8 mouse cellular contexts compared by ENCODE assay signal in genomic region chr9:3403251-3404208, GRCm38 (mm10). TPM values are rescaled to one million over a fixed set of nuclear protein-coding genes. Genes with fewer than 3 reads are reported as not detected.
DNase-seq lines count a peak whose midpoint lies in the region; ATAC-seq and TF ChIP-seq lines count a peak whose summit lies in the region.

Cwf19l2 (plus strand) TSS chr9:3403592.

- H3K4me3 ChIP-seq in G1E (ENCODE audit: low read depth, low read length): peak within 1 kb of the TSS; percentile 72
- H3K4me3 ChIP-seq in forebrain, embryonic 15.5 days: peak within 1 kb of the TSS; percentile 50
- peak within 1 kb of the TSS; percentile 97 for H3K4me3 ChIP-seq in lung, adult 2 months (replicated peaks; ENCODE audit: extremely low read depth, low read depth, low read length)

- H3K4me2 ChIP-seq in forebrain, embryonic 15.5 days (replicated peaks): peak within 1 kb of the TSS; percentile 62

- ATAC-seq in G1E (ENCODE audit: extremely low read depth, insufficient number of reproducible peaks, low FRiP score, poor library complexity, severe bottlenecking): peak; percentile 84
- ATAC-seq in forebrain, embryonic 15.5 days (replicated peaks): peak; percentile 96
- peak; percentile 96 for ATAC-seq in neutrophil, adult 5-6 weeks (ENCODE audit: extremely low read depth, insufficient number of reproducible peaks, low FRiP score, poor library complexity, severe bottlenecking)

- peak; percentile 21 for DNase-seq in G1E (ENCODE audit: low spot score)
- DNase-seq in cerebellum, adult 11-12 months: peak; percentile 76
- DNase-seq in heart, postnatal 25 days (ENCODE audit: low spot score): peak; percentile 68
- peak; percentile 83 to 94 for DNase-seq in layer of hippocampus, adult 18-20 months (ENCODE audit: low spot score in 2 of 2)
- peak; percentile 69 for DNase-seq in lung, adult 2 months
- DNase-seq in thymus, adult 18-20 months: peak; percentile 66 to 81

- WGBS in forebrain, embryonic 15.5 days: under 1% methylated on average over 28 of the region's 28 CpGs
- 1% methylated on average over 28 of the region's 28 CpGs for WGBS in lung, adult 2 months

- peaks cover 10% of the 10 kb centered on the region for H3K4me1 ChIP-seq in G1E (ENCODE audit: insufficient read depth, low read depth, low read length)
- H3K4me1 ChIP-seq in forebrain, embryonic 15.5 days: peaks cover 17% of the 10 kb centered on the region
- H3K4me1 ChIP-seq in lung, adult 2 months (ENCODE audit: control insufficient read depth, insufficient read depth, low read length): no peaks in the 10 kb centered on the region

- TF ChIP-seq POLR2A in lung, adult 2 months (IDR thresholded peaks at IDR 0.05; ENCODE audit: borderline replicate concordance, extremely low read depth, low read depth, low read length): no peak; the same call in 1 of the 2 replicates

- H3K27me3 ChIP-seq in G1E (ENCODE audit: insufficient read depth, low read length): no peaks in the 10 kb centered on the region
- H3K27me3 ChIP-seq in forebrain, embryonic 15.5 days: no peaks in the 10 kb centered on the region

- peak within 1 kb of the TSS; percentile 53 for H3K9ac ChIP-seq in forebrain, embryonic 15.5 days (replicated peaks)

- H3K9me3 ChIP-seq in G1E (replicated peaks): no peaks in the 10 kb centered on the region
- H3K9me3 ChIP-seq in forebrain, embryonic 15.5 days: no peaks in the 10 kb centered on the region

- peak within 1 kb of the TSS; percentile 60 for H3K27ac ChIP-seq in forebrain, embryonic 15.5 days (replicated peaks)

- TF ChIP-seq CTCF in G1E (IDR thresholded peaks at IDR 0.05; ENCODE audit: low read depth, low read length): no peak
- peak; percentile 21; the same call in 1 of the 2 replicates for TF ChIP-seq CTCF in lung, adult 2 months (IDR thresholded peaks at IDR 0.05; ENCODE audit: insufficient read depth, low read length)

- peaks cover 10% of the 10 kb centered on the region for H3K36me3 ChIP-seq in G1E (replicated peaks)
- H3K36me3 ChIP-seq in forebrain, embryonic 15.5 days: no peaks in the 10 kb centered on the region

- intact Hi-C loops in heart, postnatal 25 days (cut with DNase I): loop anchor here (5.0 kb wide), 1 partner anchor 66 kb away; the partner anchor contains the start of gene Alkbh8

RNA-seq across cellular contexts. Expression of gene Cwf19l2, which starts in this region (rescaled TPM):
- 47.9 and 49.7 TPM in 2 replicates for total RNA-seq in G1E (2014; fragmentation: Nextera tagmentation)
- total RNA-seq in G1E (2017): 37.2 and 46.4 TPM in 2 replicates
- polyA plus RNA-seq in G1E (2012): 1.4 and 1.8 TPM in 2 replicates
- polyA plus RNA-seq in forebrain, embryonic 15.5 days (2015; fragmentation: Nextera tagmentation; extraction: Ambion mirVana): 11.5 and 11.8 TPM in 2 replicates
- 10 to 100 TPM; 11.8 to 13.1 TPM for total RNA-seq in heart, postnatal 25 days (2021)
- total RNA-seq in layer of hippocampus, adult 18-20 months (2021): 10 to 100 TPM; 18.3 to 19.0 TPM
- 0.37 and 1.3 TPM in 2 replicates for polyA plus RNA-seq in lung, adult 2 months (2012; rRNA removed)
- 69.2 and 74.0 TPM in 2 replicates for total RNA-seq in neutrophil, adult 5-6 weeks (2017)

Comparison
In these comparisons a context has a peak if more than half of its experiments do, and no peak if none do; other contexts are left out.
1. Peak in every context shown above with its lines: DNase-seq, ATAC-seq, H3K4me3 ChIP-seq and H3K27ac ChIP-seq.
2. DNase-seq: peak in every context shown above with its lines; median percentile 88 in layer of hippocampus, adult 18-20 months; 76 in cerebellum, adult 11-12 months; 74 in thymus, adult 18-20 months; 69 in lung, adult 2 months; 68 in heart, postnatal 25 days; 21 in G1E.